Comparison of ENCODE assay signal across 8 mouse cellular contexts in genomic region chr16:42169447-42170140, GRCm38 (mm10).
DNase-seq lines count a peak whose midpoint lies in the region; ATAC-seq and TF ChIP-seq lines count a peak whose summit lies in the region.

No protein-coding gene starts in this region.

- DNase-seq in adrenal gland, adult 18-20 months (ENCODE audit: low spot score in 2 of 2): peak; percentile 67
- peak; percentile 52 to 53 for DNase-seq in gastrocnemius, postnatal 36 days
- peak; percentile 75 for DNase-seq in kidney, postnatal 14 days
- peak in 1 of 3 experiments; percentile 10 for DNase-seq in liver, embryonic 14.5 days (ENCODE audit: low read depth in 3 of 3, low spot score in 3 of 3)
- peak; percentile 64 for DNase-seq in ovary, postnatal 14 days (ENCODE audit: low spot score)
- DNase-seq in thymus, postnatal 10 days (ENCODE audit: low spot score in 2 of 2): peak; percentile 46 to 78

- intact Hi-C loops in gastrocnemius, postnatal 36 days (cut with DNase I): no loop called here

- H3K4me2 ChIP-seq in liver, embryonic 14.5 days (ENCODE audit: low read depth): no peak overlapping the region

- H3K27ac ChIP-seq in cortical plate, adult 2 months (ENCODE audit: insufficient read depth, low read length): no peak overlapping the region
- no peak overlapping the region for H3K27ac ChIP-seq in liver, embryonic 14.5 days

- H3K9me3 ChIP-seq in liver, embryonic 14.5 days (ENCODE audit: control insufficient read depth, low read length): no peaks in the 10 kb centered on the region

- WGBS in liver, embryonic 14.5 days (ENCODE audit: insufficient replicate concordance): 14% methylated on average over 8 of the region's 8 CpGs

- no peak overlapping the region for H3K9ac ChIP-seq in liver, embryonic 14.5 days (replicated peaks)

- H3K27me3 ChIP-seq in liver, embryonic 14.5 days (ENCODE audit: control insufficient read depth, insufficient read depth, low read length): no peaks in the 10 kb centered on the region

- H3K4me1 ChIP-seq in cortical plate, adult 2 months (ENCODE audit: control insufficient read depth, insufficient read depth, low read length): no peaks in the 10 kb centered on the region
- H3K4me1 ChIP-seq in liver, embryonic 14.5 days (replicated peaks; ENCODE audit: control insufficient read depth in 2 of 2, insufficient read depth in 2 of 2, low read length in 1 of 2): no peaks in the 10 kb centered on the region

- TF ChIP-seq POLR2A in cortical plate, adult 2 months (IDR thresholded peaks at IDR 0.05; ENCODE audit: extremely low read depth, insufficient read depth, low read length): no peak

- no peak overlapping the region for H3K4me3 ChIP-seq in cortical plate, adult 2 months (ENCODE audit: insufficient read depth, low read length)
- no peak overlapping the region for H3K4me3 ChIP-seq in liver, embryonic 14.5 days (ENCODE audit: insufficient read depth in 1 of 2, low read depth in 2 of 2, low read length in 2 of 2)

- peak; percentile 76 for ATAC-seq in CD4-positive, CD25-positive, alpha-beta regulatory T cell, adult 4 months
- ATAC-seq in liver, embryonic 14.5 days (ENCODE audit: insufficient read depth): no peak

- peak; percentile 97 for TF ChIP-seq CTCF in cortical plate, adult 2 months (IDR thresholded peaks at IDR 0.05; ENCODE audit: extremely low read depth, insufficient read depth, low read length)
- TF ChIP-seq CTCF in liver, embryonic 14.5 days (IDR thresholded peaks at IDR 0.05; ENCODE audit: low read depth): peak; percentile 80

- TF ChIP-seq EP300 in liver, embryonic 14.5 days (IDR thresholded peaks at IDR 0.05; ENCODE audit: low read depth): no peak

- no peaks in the 10 kb centered on the region for H3K36me3 ChIP-seq in liver, embryonic 14.5 days (replicated peaks; ENCODE audit: control insufficient read depth, insufficient read depth, low read depth)
